Mouse (Mus musculus) embryonic stem cell, embryonic (primary cell): ENCODE measurements around the gene Rnf32.

Experiments used
- CTCF ChIA-PET, 4 experiments: fragments of 300-600 bp in 2 of 4; fragments of 350-600 bp in 2 of 4; sonication (Branson Sonifier 250); formaldehyde crosslinking; loops; one replicate each; lab custom pipeline; 2022; ENCODE audit warnings: inconsistent platforms in 2 of 4; lab: Charles Lee
- POLR2A ChIA-PET, 4 experiments: fragments of 300-600 bp in 2 of 4; fragments of 350-600 bp in 2 of 4; sonication (Branson Sonifier 250); formaldehyde crosslinking; loops; one replicate each; lab custom pipeline; 2022; ENCODE audit warnings: antibody characterized with exemption in 4 of 4, inconsistent platforms in 1 of 4; lab: Charles Lee

Rnf32 gene

DNA sequence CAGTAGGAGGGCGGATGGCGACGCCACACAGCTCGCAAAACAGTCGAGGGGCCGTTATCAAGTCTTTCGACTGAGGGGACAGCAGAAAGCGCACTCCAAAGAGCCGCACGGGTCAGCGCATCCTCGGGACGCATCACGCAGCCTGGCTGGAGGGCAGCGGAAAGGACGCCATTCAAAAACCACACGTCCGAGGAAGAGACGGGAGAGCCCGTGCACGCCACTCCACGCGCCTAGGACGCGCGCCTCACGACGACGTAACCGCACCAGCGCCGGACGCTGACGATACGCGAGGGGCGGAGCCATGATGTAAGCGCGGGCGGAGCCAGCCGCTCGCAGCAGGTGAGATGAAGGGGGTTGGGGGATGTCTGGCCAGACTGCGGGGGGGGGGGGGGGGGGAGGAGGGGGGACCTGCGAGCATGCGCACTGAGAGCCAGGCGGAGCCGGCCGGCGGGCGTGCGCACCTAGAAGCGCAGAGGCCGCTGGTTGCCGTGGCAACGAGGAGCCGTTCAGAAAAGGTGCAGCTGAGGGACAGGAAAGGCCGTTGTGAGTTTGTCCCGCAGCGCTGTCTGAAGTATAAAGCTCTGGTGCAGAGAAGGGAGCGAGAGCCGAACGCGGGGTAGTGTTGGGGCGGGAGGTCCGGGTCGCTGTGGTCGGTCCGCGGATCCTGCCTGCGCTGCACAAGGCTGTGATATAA is at the start of gene Rnf32:
Rnf32 (plus strand) TSS at position 423 of the 694 bp plus-strand sequence.
- ChIA-PET CTCF (interaction anchor here in 2 of 4 experiments (0.6 to 0.8 kb wide), 2 partner anchors 19 to 744 kb away, joined by 3 to 6 read pairs; no protein-coding TSS in a partner anchor), POLR2A (interaction anchor here in 3 of 4 experiments (0.6 to 2.8 kb wide), 30 partner anchors 8 to 1377 kb away, joined by 3 to 11 read pairs (median 3); partner anchors contain the start of genes Lmbr1 (in 2 of the 3), Nom1 (in 1 of the 3) and Rbm33 (in 1 of the 3))

- POLR2A ChIA-PET = no interaction called here
Observed at GRCm38 (mm10) chr5:29150146-29150545, 45.6 kb upstream of the Rnf32 start.

DNA sequence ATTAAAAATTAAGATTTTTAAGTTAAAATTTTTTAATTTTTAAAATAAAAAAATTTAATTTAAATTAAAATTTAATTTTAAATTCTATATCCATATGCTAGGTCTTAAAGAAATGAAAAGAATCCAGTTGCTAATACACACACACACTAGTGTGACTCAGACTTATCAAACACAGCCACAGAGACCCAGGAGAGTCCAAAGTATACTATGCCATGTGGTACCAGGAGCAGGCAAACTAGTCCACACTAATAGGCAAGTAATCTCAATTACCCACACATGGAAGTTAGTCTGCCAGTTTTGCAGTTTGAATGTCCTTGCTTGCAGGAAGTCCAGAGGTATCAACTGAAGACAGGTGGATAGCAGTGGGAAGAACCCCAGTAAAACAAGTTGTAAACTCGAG is 35.9 kb upstream of the Rnf32 start:
- POLR2A ChIA-PET = interaction anchor here in 1 of 4 experiments (0.6 kb wide), 1 partner anchor 12 kb away, joined by 3 read pairs; no protein-coding TSS in a partner anchor
- CTCF ChIA-PET = no interaction called here

More at GRCm38 (mm10) chr5:29150146-29150545, 45.6 kb upstream of the Rnf32 start:
- CTCF ChIA-PET = no interaction called here

GRCm38 (mm10) chr5:29166947-29167346 is 28.8 kb upstream of the Rnf32 start:
- CTCF ChIA-PET = no interaction called here
- POLR2A ChIA-PET = no interaction called here

- POLR2A ChIA-PET = interaction anchor here in 3 of 4 experiments (0.6 to 1.5 kb wide), 4 partner anchors 13 to 27 kb away, joined by 3 read pairs; partner anchors contain the start of gene Rnf32 (in 1 of the 3)
- CTCF ChIA-PET = no interaction called here
Observed at GRCm38 (mm10) chr5:29170193-29170592, 25.6 kb upstream of the Rnf32 start.

DNA sequence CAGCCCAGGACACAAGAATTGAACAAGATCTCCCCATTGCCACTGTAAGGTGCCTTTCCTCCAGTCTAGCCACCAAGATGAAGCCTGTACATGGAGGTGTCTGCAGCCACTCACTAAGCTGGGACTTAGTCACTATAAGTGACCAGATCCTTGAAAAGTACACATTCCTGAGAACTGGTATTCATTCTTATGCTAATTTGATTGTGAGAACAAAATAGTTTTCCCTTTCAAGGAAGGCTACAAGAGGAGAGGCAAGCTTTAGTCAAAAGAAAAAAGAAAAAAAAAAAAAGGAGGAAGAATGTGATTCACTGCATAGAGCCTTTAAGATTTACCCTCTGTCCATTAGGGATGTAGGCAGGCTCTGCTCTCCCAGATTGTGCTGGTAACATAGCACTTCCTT is 24.6 kb upstream of the Rnf32 start:
- ChIA-PET CTCF (interaction anchor here in 2 of 4 experiments (0.6 kb wide), 2 partner anchors 77 to 261 kb away, joined by 3 read pairs; no protein-coding TSS in a partner anchor), POLR2A (interaction anchor here in 3 of 4 experiments (0.6 to 1.5 kb wide), 7 partner anchors 14 to 207 kb away, joined by 3 to 6 read pairs (median 3); partner anchors contain the start of genes Lmbr1 (in 1 of the 3) and Rnf32 (in 1 of the 3))

DNA sequence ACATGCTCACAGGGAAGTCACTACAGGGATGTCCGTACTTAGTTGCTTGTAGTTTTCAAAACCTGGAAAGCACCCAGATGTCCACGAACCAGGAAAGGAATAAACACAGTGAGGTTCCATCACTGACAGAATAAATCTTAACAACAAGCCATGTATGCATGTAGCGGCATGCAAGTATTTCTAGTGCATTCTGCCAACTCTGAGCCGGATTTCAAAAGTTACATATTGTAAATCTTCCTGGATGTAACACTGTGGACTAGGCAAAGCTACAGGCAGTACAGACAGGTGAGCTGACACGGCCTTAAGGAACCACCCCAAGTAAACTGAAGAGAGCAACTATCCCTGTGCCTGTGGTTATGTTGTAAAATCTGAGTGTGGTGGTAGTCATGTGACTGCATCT is 9.0 kb upstream of the Rnf32 start:
- ChIA-PET POLR2A (interaction anchor here in 3 of 4 experiments (0.9 to 1.5 kb wide), 5 partner anchors 8 to 164 kb away, joined by 3 to 7 read pairs (median 3); partner anchors contain the start of gene Rnf32 (in 3 of the 3)), CTCF (no interaction called here)

- ChIA-PET CTCF (interaction anchor here in 1 of 4 experiments (0.6 kb wide), 1 partner anchor 20 kb away, joined by 6 read pairs; no protein-coding TSS in a partner anchor), POLR2A (interaction anchor here in 3 of 4 experiments (0.5 to 2.8 kb wide), 18 partner anchors 8 to 1819 kb away, joined by 3 to 11 read pairs (median 3); partner anchors contain the start of genes Nom1 (in 1 of the 3) and Rbm33 (in 1 of the 3))
Observed at GRCm38 (mm10) chr5:29195231-29195569, 592 bp upstream of the Rnf32 start.

DNA sequence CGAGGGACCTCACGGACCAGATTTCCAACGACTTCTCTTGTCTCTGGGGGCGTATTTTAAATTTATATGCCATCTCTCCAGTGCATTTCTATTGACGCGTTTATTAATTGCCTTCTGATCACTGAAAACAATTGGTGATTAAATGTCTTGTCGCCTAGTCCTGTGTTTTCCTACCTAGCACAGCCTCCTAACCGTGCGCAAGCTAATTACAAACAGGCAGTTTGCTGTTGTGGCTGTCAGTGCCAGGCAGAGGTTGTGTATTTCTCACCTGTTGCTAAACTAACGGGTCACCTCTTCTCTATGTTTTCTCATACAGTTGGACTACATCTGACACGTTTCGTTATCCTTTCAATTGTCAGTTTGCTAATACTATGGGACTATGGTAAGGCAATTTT is 469 bp downstream of the Rnf32 start:
- ChIA-PET CTCF (interaction anchor here in 1 of 4 experiments (0.8 kb wide), 1 partner anchor 745 kb away, joined by 3 read pairs; no protein-coding TSS in a partner anchor), POLR2A (interaction anchor here in 3 of 4 experiments (0.6 to 2.8 kb wide), 23 partner anchors 9 to 1377 kb away, joined by 3 to 11 read pairs (median 3); partner anchors contain the start of genes Lmbr1 (in 2 of the 3) and Nom1 (in 1 of the 3))

DNA sequence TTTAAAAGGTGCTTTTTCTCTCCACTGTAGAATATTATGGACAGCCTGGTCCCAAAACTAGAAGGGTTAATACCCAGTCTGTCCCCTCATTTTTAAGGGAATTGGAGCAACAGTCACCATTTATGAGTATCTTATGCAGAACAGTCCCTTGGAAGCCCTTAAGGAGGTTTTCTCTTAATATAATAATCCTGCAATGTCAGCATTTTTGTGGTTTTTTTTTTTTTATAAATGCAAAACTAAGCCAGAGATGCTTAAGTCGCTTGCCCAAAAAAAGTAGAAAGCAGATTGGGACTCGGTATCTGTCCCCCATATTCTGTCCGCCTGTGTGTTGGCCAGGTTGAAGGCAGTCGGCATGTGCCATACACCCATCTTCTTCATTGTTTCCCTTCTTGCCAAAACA is 1.4 kb downstream of the Rnf32 start:
- ChIA-PET CTCF (no interaction called here), POLR2A (interaction anchor here in 2 of 4 experiments (1.1 to 1.4 kb wide), 4 partner anchors 8 to 81 kb away, joined by 3 to 5 read pairs (median 4); no protein-coding TSS in a partner anchor)

DNA sequence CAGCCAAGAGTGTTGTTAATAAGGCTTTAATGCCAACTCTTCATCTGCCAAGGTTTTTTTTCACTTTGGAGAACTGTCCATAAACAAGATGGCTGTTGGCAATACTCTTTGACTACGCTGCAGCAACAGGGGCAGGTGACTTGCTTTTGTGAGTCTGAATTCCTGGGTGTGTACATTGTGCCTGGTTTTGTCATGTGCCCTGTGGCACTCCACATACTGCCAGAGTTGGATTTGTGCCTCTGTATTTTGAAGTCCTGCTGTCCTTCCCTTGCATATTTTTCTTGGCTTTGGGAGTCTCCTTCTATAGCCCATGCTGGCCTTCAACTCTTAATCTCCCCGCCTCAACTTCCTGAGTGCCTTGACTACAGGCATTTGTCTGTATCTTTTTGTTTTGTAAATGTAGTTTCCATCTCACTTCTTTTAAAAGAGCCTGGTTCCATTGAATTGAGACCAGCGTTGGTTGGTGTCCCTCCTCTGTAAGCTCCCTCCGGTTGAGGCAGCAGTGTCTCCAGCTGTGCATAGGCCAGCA is 3.2 kb downstream of the Rnf32 start:
- POLR2A ChIA-PET = interaction anchor here in 2 of 4 experiments (1.5 to 1.8 kb wide), 3 partner anchors 9 to 12 kb away, joined by 3 to 4 read pairs (median 4); no protein-coding TSS in a partner anchor

GRCm38 (mm10) chr5:29199868-29200267 is 4.1 kb downstream of the Rnf32 start:
- ChIA-PET CTCF (interaction anchor here in 1 of 4 experiments (0.6 kb wide), 1 partner anchor 537 kb away, joined by 3 read pairs; no protein-coding TSS in a partner anchor), POLR2A (interaction anchor here in 2 of 4 experiments (1.5 to 2.5 kb wide), 4 partner anchors 9 to 13 kb away, joined by 3 to 12 read pairs (median 4); no protein-coding TSS in a partner anchor)

More for the DNA sequence above, 3.2 kb downstream of the Rnf32 start:
- CTCF ChIA-PET = no interaction called here

DNA sequence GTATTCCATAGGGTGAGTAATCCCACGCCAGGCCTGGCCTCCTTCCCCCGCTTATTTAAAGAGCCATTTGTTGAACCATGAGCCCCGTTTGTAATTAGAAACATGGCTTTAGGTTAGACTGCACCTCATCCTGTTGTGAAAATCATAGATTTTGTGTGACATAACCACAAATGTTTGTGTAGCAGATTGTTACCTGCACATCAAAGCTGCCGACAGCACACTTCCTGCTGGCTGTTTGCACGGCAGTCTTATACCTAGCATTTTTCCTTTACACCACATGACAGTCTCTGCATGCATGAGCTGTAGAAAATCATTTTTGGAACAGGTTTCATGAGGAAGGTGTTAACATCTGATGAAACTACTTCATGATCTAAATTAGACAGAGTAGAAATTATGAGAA is 9.9 kb downstream of the Rnf32 start:
- POLR2A ChIA-PET = interaction anchor here in 1 of 4 experiments (0.7 to 0.8 kb wide), 2 partner anchors 8 to 9 kb away, joined by 3 to 4 read pairs; no protein-coding TSS in a partner anchor
- CTCF ChIA-PET = no interaction called here

DNA sequence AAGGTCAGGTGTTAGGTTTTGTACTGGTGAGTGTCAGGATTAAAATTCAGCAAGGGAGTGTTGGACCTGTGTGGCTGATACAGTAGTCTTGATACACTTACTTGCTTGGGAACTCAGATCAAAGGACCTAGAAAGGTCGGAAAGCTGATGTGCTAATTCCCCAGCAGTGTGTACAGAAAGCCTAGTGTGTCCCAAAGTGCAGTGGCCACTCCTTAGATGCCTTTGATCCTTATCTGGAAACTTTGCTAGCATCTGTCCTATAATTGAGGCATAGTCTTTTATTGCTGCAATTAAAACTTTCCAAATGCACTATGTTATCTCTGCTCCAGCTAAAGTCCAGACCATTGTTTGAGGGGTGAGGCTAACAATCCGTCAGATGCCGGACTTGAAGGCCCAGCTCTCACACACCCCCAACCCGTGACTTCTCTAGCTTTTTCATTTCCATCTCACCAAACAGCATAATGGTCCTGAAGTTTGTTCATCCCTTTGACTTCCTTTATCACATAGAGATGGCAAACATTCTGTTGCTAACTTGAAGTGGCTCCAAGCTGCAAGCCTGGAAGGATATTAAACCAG is 16.3 kb downstream of the Rnf32 start:
- ChIA-PET CTCF (interaction anchor here in 1 of 4 experiments (0.5 kb wide), 1 partner anchor 82 kb away, joined by 4 read pairs; no protein-coding TSS in a partner anchor), POLR2A (interaction anchor here in 3 of 4 experiments (0.6 to 2.5 kb wide), 8 partner anchors 11 to 26 kb away, joined by 3 to 12 read pairs (median 3); partner anchors contain the start of gene Rnf32 (in 3 of the 3))

GRCm38 (mm10) chr5:29217997-29218396 is 22.2 kb downstream of the Rnf32 start:
- ChIA-PET POLR2A (no interaction called here), CTCF (no interaction called here)

DNA sequence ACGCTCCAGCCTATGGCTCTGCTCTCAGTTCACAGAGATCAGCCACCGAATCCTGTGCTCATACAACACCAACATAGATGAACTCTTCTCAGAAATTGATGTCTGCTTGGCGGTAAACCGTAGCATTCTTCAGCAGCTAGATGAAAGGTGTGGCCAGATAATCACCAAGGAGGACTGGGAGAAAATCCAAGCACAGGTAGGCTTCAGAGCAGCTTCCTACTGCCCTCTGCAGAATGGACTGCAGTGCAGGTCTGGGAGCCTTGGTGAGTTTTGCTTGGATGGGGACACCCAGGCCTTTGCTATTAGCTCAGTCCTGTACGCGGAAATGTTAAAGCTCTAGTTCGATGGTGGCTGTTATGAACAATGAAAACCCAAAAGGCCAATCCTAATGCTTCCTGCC is 28.3 kb downstream of the Rnf32 start:
- CTCF ChIA-PET = no interaction called here
- POLR2A ChIA-PET = interaction anchor here in 1 of 4 experiments (1.2 to 2.7 kb wide), 3 partner anchors 10 to 65 kb away, joined by 3 to 8 read pairs (median 3); no protein-coding TSS in a partner anchor

GRCm38 (mm10) chr5:29230481-29230880 is 34.7 kb downstream of the Rnf32 start:
- CTCF ChIA-PET = no interaction called here
- POLR2A ChIA-PET = no interaction called here

- ChIA-PET CTCF (no interaction called here), POLR2A (no interaction called here)
Observed at GRCm38 (mm10) chr5:29238379-29238778, 42.6 kb downstream of the Rnf32 start.
